ENCODE assay signal across 18 mouse cellular contexts in the genomic region with DNA sequence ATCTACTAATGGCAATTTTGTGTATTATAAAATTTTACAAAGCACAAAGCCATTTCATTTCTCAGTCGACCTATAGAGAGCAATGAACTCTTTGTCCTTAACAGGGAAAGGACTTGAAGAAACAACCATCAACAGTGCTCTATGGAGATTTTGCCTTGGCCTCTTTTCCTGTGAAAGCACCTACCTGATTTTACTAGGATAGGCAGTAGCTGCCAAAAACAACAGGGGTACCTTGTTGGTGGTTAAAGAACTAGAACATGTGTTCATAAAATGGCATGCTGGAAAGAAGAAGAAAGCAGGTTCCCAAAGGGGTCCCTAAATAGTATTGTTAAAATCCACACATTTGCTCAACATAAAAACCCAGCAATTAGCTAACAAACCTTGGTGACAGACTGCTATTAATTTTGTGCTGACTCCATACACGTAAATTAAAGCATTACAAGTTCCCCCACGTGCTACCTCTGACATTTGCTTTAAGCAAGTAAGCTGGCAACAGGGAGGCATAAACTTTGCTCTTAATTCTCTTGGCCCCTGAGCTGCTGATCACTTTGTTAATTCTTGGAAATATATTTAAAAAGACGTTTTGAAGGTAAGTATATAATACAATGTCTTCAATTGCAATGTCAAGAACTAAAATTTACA.
"Had no signal": no experiment of that assay in that cellular context is flagged by ENCODE, and none has a peak within 500 bp of the region (broad histone marks: within the 10 kb centered on the region; RNA-seq: fewer than 3 reads in every experiment).

No protein-coding gene starts in this region.

- H3K27ac ChIP-seq: midbrain, embryonic 10.5 days; midbrain, embryonic 12.5 days; neural tube, embryonic 13.5 days; neural tube, embryonic 15.5 days had no signal

- H3K4me1 ChIP-seq: midbrain, embryonic 10.5 days; midbrain, embryonic 12.5 days; neural tube, embryonic 13.5 days; neural tube, embryonic 15.5 days had no signal

- H3K9me3 ChIP-seq: midbrain, embryonic 10.5 days; midbrain, embryonic 12.5 days; neural tube, embryonic 13.5 days; neural tube, embryonic 15.5 days had no signal

- ATAC-seq: midbrain, embryonic 16.5 days had no signal

- H3K4me2 ChIP-seq: lung, embryonic 14.5 days; midbrain, embryonic 12.5 days; neural tube, embryonic 13.5 days; neural tube, embryonic 15.5 days had no signal

- H3K36me3 ChIP-seq: midbrain, embryonic 10.5 days; midbrain, embryonic 12.5 days; neural tube, embryonic 13.5 days; neural tube, embryonic 15.5 days had no signal

- DNase-seq: lung, adult 18-20 months; lung, embryonic 14.5 days; lung, postnatal 10 days; lung, postnatal 4 days; midbrain, embryonic 14.5 days; retina, postnatal 1 day; right cerebral cortex, adult 18-20 months; right cerebral cortex, postnatal 25 days; right cerebral cortex, postnatal 4 days; spleen, adult 18-20 months; thymus, adult 2 months; thymus, postnatal 36 days had no signal

- H3K27me3 ChIP-seq: midbrain, embryonic 12.5 days; neural tube, embryonic 13.5 days; neural tube, embryonic 15.5 days had no signal

- H3K4me3 ChIP-seq: midbrain, embryonic 10.5 days; midbrain, embryonic 12.5 days; myocyte; neural tube, embryonic 13.5 days; neural tube, embryonic 15.5 days had no signal

- H3K9ac ChIP-seq: lung, embryonic 14.5 days; midbrain, embryonic 12.5 days; neural tube, embryonic 13.5 days; neural tube, embryonic 15.5 days had no signal
